9 mouse cellular contexts compared by ENCODE assay signal in genomic region chr13:23763242-23763585, GRCm38 (mm10). TPM values are rescaled to one million over a fixed set of nuclear protein-coding genes. Genes with fewer than 3 reads are reported as not detected.
DNase-seq lines count a peak whose midpoint lies in the region; ATAC-seq and TF ChIP-seq lines count a peak whose summit lies in the region.
"Had no signal": no experiment of that assay in that cellular context is flagged by ENCODE, and none has a peak within 500 bp of the region (broad histone marks: within the 10 kb centered on the region; RNA-seq: fewer than 3 reads in every experiment).

No protein-coding gene starts in this region.

- H3ac ChIP-seq in myocyte (ENCODE audit: control insufficient read depth, insufficient read length), result no peak overlapping the region

- peak overlapping the region; percentile 42 for H3K4me3 ChIP-seq in kidney, postnatal 0 days (replicated peaks; ENCODE audit: low read depth, low read length)
- H3K4me3 ChIP-seq in embryonic facial prominence, embryonic 11.5 days (ENCODE audit: low read depth, low read length), result peak overlapping the region; percentile 56
- peak overlapping the region; percentile 57 for H3K4me3 ChIP-seq in intestine, embryonic 14.5 days (ENCODE audit: low read depth, low read length)
- peak overlapping the region; percentile 29 for H3K4me3 ChIP-seq in myocyte

- no peak for DNase-seq in kidney, postnatal 0 days (ENCODE audit: low spot score)
- DNase-seq in kidney, postnatal 36 days, result no peak
- no peak for DNase-seq in embryonic facial prominence, embryonic 11.5 days (ENCODE audit: low spot score)
- DNase-seq in intestine, embryonic 14.5 days (ENCODE audit: low spot score), result no peak
- no peak for DNase-seq in cerebellum, postnatal 36 days
- DNase-seq in layer of hippocampus, postnatal 14 days (ENCODE audit: low spot score in 2 of 2), result no peak
- no peak for DNase-seq in thymus, postnatal 25 days

- H3K36me3 ChIP-seq in kidney, postnatal 0 days (ENCODE audit: insufficient read depth, low read length), result no peaks in the 10 kb centered on the region
- no peaks in the 10 kb centered on the region for H3K36me3 ChIP-seq in embryonic facial prominence, embryonic 11.5 days (replicated peaks; ENCODE audit: control insufficient read depth, insufficient read depth, low read depth, low read length)
- no peaks in the 10 kb centered on the region for H3K36me3 ChIP-seq in intestine, embryonic 14.5 days (ENCODE audit: control insufficient read depth, insufficient read depth, low read length)
- no peaks in the 10 kb centered on the region for H3K36me3 ChIP-seq in myocyte (ENCODE audit: control insufficient read depth, insufficient read depth)

- peak overlapping the region; percentile 53 for H3K9ac ChIP-seq in kidney, postnatal 0 days (ENCODE audit: low read depth, low read length)
- H3K9ac ChIP-seq in embryonic facial prominence, embryonic 11.5 days (replicated peaks; ENCODE audit: low read length), result peak overlapping the region; percentile 59
- peak overlapping the region; percentile 54 for H3K9ac ChIP-seq in intestine, embryonic 14.5 days (ENCODE audit: low read length)

- H3K9me3 ChIP-seq in kidney, postnatal 0 days (replicated peaks; ENCODE audit: low read length), result no peaks in the 10 kb centered on the region
- no peaks in the 10 kb centered on the region for H3K9me3 ChIP-seq in embryonic facial prominence, embryonic 11.5 days (replicated peaks; ENCODE audit: control insufficient read depth, low read length)
- H3K9me3 ChIP-seq in intestine, embryonic 14.5 days (ENCODE audit: control insufficient read depth, low read length), result no peaks in the 10 kb centered on the region

- H3K4me1 ChIP-seq in kidney, postnatal 0 days (replicated peaks; ENCODE audit: insufficient read depth, low read length), result peaks cover 17% of the 10 kb centered on the region
- no peaks in the 10 kb centered on the region for H3K4me1 ChIP-seq in embryonic facial prominence, embryonic 11.5 days (ENCODE audit: control insufficient read depth, insufficient read depth, low read length)
- peaks cover 13% of the 10 kb centered on the region for H3K4me1 ChIP-seq in intestine, embryonic 14.5 days (replicated peaks; ENCODE audit: control insufficient read depth, insufficient read depth, low read length)

- TF ChIP-seq CTCF in kidney, postnatal 0 days (IDR thresholded peaks at IDR 0.05; ENCODE audit: low read depth), result no peak; the same call in 1 of the 2 replicates

- WGBS in kidney, postnatal 0 days, result 2% methylated on average over 10 of the region's 10 CpGs
- WGBS in embryonic facial prominence, embryonic 11.5 days, result under 1% methylated on average over 10 of the region's 10 CpGs
- 2% methylated on average over 10 of the region's 10 CpGs for WGBS in intestine, embryonic 14.5 days

- no peak for ATAC-seq in kidney, postnatal 0 days (replicated peaks; ENCODE audit: low FRiP score, low read depth)
- no peak for ATAC-seq in embryonic facial prominence, embryonic 11.5 days (replicated peaks; ENCODE audit: insufficient number of reproducible peaks, low FRiP score, low TSS enrichment, low read depth)
- ATAC-seq in intestine, embryonic 14.5 days (replicated peaks; ENCODE audit: low FRiP score, low TSS enrichment, low read depth), result no peak

- no peaks in the 10 kb centered on the region for H3K27me3 ChIP-seq in kidney, postnatal 0 days (ENCODE audit: insufficient read depth, low read length)
- no peaks in the 10 kb centered on the region for H3K27me3 ChIP-seq in embryonic facial prominence, embryonic 11.5 days (ENCODE audit: control insufficient read depth, insufficient read depth, low read length)
- no peaks in the 10 kb centered on the region for H3K27me3 ChIP-seq in intestine, embryonic 14.5 days (replicated peaks; ENCODE audit: control insufficient read depth, insufficient read depth, low read length)
- no peaks in the 10 kb centered on the region for H3K27me3 ChIP-seq in myocyte (ENCODE audit: control insufficient read depth, insufficient read depth, insufficient read length)

- H3K27ac ChIP-seq in kidney, postnatal 0 days, result peak overlapping the region; percentile 89
- H3K27ac ChIP-seq in embryonic facial prominence, embryonic 11.5 days (replicated peaks; ENCODE audit: low read depth, low read length), result peak overlapping the region; percentile 97
- peak overlapping the region; percentile 98 for H3K27ac ChIP-seq in intestine, embryonic 14.5 days (ENCODE audit: low read depth)

- TF ChIP-seq POLR2A in myocyte (IDR thresholded peaks at IDR 0.05; ENCODE audit: insufficient read length, low read depth), result no peak

- peak overlapping the region; percentile 76 for H3K4me2 ChIP-seq in kidney, postnatal 0 days (ENCODE audit: low read length)
- H3K4me2 ChIP-seq in embryonic facial prominence, embryonic 11.5 days (ENCODE audit: low read depth, low read length), result peak overlapping the region; percentile 86
- H3K4me2 ChIP-seq in intestine, embryonic 14.5 days (ENCODE audit: low read length), result peak overlapping the region; percentile 91
- H3K4me2 ChIP-seq in myocyte (ENCODE audit: low read depth), result peak overlapping the region; percentile 100

- H3K79me2 ChIP-seq in myocyte (ENCODE audit: control insufficient read depth, insufficient read depth), result no peaks in the 10 kb centered on the region

TF ChIP-seq in myocyte, 11 proteins besides CTCF, POLR2A, EP300 and RAD21:
- TF ChIP-seq SRF (IDR thresholded peaks at IDR 0.05; ENCODE audit: control insufficient read depth, insufficient read length, low read depth), result no peak
- TF ChIP-seq TCF12 (IDR thresholded peaks at IDR 0.05; ENCODE audit: insufficient read depth, poor library complexity, severe bottlenecking), result no peak
- TF ChIP-seq MYOD1 (IDR thresholded peaks at IDR 0.05; ENCODE audit: control insufficient read depth in 1 of 3, insufficient read length in 2 of 3, low read depth in 2 of 3), result no peak
- no peak for TF ChIP-seq CEBPB (IDR thresholded peaks at IDR 0.05; ENCODE audit: insufficient read depth, poor library complexity, severe bottlenecking)
- TF ChIP-seq E2F4 (IDR thresholded peaks at IDR 0.05; ENCODE audit: insufficient read depth), result no peak
- no peak for TF ChIP-seq TCF3 (IDR thresholded peaks at IDR 0.05; ENCODE audit: insufficient read length, low read depth)
- no peak for TF ChIP-seq REST (IDR thresholded peaks at IDR 0.05; ENCODE audit: insufficient read depth, insufficient read length)
- TF ChIP-seq MYOG (IDR thresholded peaks at IDR 0.05; ENCODE audit: control insufficient read depth in 1 of 3, insufficient read depth in 1 of 3, insufficient read length in 2 of 3, low read depth in 2 of 3), result no peak
- no peak for TF ChIP-seq USF1 (IDR thresholded peaks at IDR 0.05; ENCODE audit: low read depth)
- TF ChIP-seq MAX (IDR thresholded peaks at IDR 0.05; ENCODE audit: low read depth), result no peak
- no peak for TF ChIP-seq POLR2AphosphoS2 (IDR thresholded peaks at IDR 0.05; ENCODE audit: insufficient read length, low read depth)

RNA-seq across cellular contexts. Expression of gene Hist1h1a, which starts 0.3 kb away (rescaled TPM):
- polyA plus RNA-seq in kidney, postnatal 0 days (2015; fragmentation: Nextera tagmentation; extraction: Ambion mirVana), result 1.3 and 1.8 TPM in 2 replicates
- 4.5 and 5.0 TPM in 2 replicates for polyA plus RNA-seq in embryonic facial prominence, embryonic 11.5 days (2014; fragmentation: Nextera tagmentation; extraction: Ambion mirVana)
- polyA plus RNA-seq in intestine, embryonic 14.5 days (2014; fragmentation: Nextera tagmentation; extraction: Ambion mirVana), result 3.1 and 4.2 TPM in 2 replicates
- polyA plus RNA-seq in myocyte (2012; fragmentation: generic; extraction: Trizol), result 0.98 TPM
- 10 to 100 TPM; 22.8 to 32.9 TPM for total RNA-seq in layer of hippocampus, postnatal 14 days (2021)
- polyA plus RNA-seq: gonadal fat pad, adult 2 months had no signal

RNA-seq across cellular contexts. Expression of gene Hist1h3a, which starts 1.0 kb away (rescaled TPM):
- 5.2 and 6.7 TPM in 2 replicates for polyA plus RNA-seq in kidney, postnatal 0 days (2015; fragmentation: Nextera tagmentation; extraction: Ambion mirVana)
- 4.0 and 4.3 TPM in 2 replicates for polyA plus RNA-seq in embryonic facial prominence, embryonic 11.5 days (2014; fragmentation: Nextera tagmentation; extraction: Ambion mirVana)
- polyA plus RNA-seq in intestine, embryonic 14.5 days (2014; fragmentation: Nextera tagmentation; extraction: Ambion mirVana), result 8.4 and 10.0 TPM in 2 replicates
- 1.3 TPM for polyA plus RNA-seq in myocyte (2012; fragmentation: generic; extraction: Trizol)
- total RNA-seq in layer of hippocampus, postnatal 14 days (2021), result 10 to 100 TPM; 29.8 to 47.4 TPM

RNA-seq across cellular contexts. Expression of gene Hist1h4a, which starts 2.2 kb away (rescaled TPM):
- polyA plus RNA-seq in kidney, postnatal 0 days (2015; fragmentation: Nextera tagmentation; extraction: Ambion mirVana), result not detected in 2 replicates
- not detected in 2 replicates for polyA plus RNA-seq in embryonic facial prominence, embryonic 11.5 days (2014; fragmentation: Nextera tagmentation; extraction: Ambion mirVana)
- polyA plus RNA-seq in intestine, embryonic 14.5 days (2014; fragmentation: Nextera tagmentation; extraction: Ambion mirVana), result 0.65 and 1.3 TPM in 2 replicates
- polyA plus RNA-seq in myocyte (2012; fragmentation: generic; extraction: Trizol), result 4.2 TPM
- 10 to 100 TPM; 51.4 to 65.1 TPM for total RNA-seq in layer of hippocampus, postnatal 14 days (2021)

RNA-seq across cellular contexts. Expression of gene Hist1h4b, which starts 6.4 kb away (rescaled TPM):
- polyA plus RNA-seq in kidney, postnatal 0 days (2015; fragmentation: Nextera tagmentation; extraction: Ambion mirVana), result 4.4 and 5.6 TPM in 2 replicates
- polyA plus RNA-seq in embryonic facial prominence, embryonic 11.5 days (2014; fragmentation: Nextera tagmentation; extraction: Ambion mirVana), result 7.4 and 10.1 TPM in 2 replicates
- 3.9 and 6.4 TPM in 2 replicates for polyA plus RNA-seq in intestine, embryonic 14.5 days (2014; fragmentation: Nextera tagmentation; extraction: Ambion mirVana)
- 5.5 TPM for polyA plus RNA-seq in myocyte (2012; fragmentation: generic; extraction: Trizol)
- total RNA-seq in layer of hippocampus, postnatal 14 days (2021), result 10 to 100 TPM; 57.3 to 79.4 TPM

RNA-seq across cellular contexts. Expression of gene Trim38, which starts 6.5 kb away (rescaled TPM):
- polyA plus RNA-seq in kidney, postnatal 0 days (2015; fragmentation: Nextera tagmentation; extraction: Ambion mirVana), result 0.06 TPM in 1 of 2 replicates, not detected in the other
- 0.18 TPM in 1 of 2 replicates, not detected in the other for polyA plus RNA-seq in embryonic facial prominence, embryonic 11.5 days (2014; fragmentation: Nextera tagmentation; extraction: Ambion mirVana)
- 0.12 TPM in 1 of 2 replicates, not detected in the other for polyA plus RNA-seq in intestine, embryonic 14.5 days (2014; fragmentation: Nextera tagmentation; extraction: Ambion mirVana)
- not detected for polyA plus RNA-seq in myocyte (2012; fragmentation: generic; extraction: Trizol)
- not detected for total RNA-seq in layer of hippocampus, postnatal 14 days (2021)
